Comparison of ENCODE assay signal across 15 mouse cellular contexts in genomic region chr11:93565756-93566155, GRCm38 (mm10).
DNase-seq lines count a peak whose midpoint lies in the region; ATAC-seq and TF ChIP-seq lines count a peak whose summit lies in the region.
"Had no signal": no experiment of that assay in that cellular context is flagged by ENCODE, and none has a peak within 500 bp of the region (broad histone marks: within the 10 kb centered on the region; RNA-seq: fewer than 3 reads in every experiment).

No protein-coding gene starts in this region.

- H3K27ac ChIP-seq in hindbrain, embryonic 13.5 days, result peak overlapping the region; percentile 0; the same call in 1 of the 2 replicates
- no peak overlapping the region for H3K27ac ChIP-seq in hindbrain, postnatal 0 days
- peak overlapping the region; percentile 72 for H3K27ac ChIP-seq in olfactory bulb, adult 2 months (ENCODE audit: insufficient read depth, low read depth, low read length)
- H3K27ac ChIP-seq in forebrain, embryonic 14.5 days (ENCODE audit: low read depth, low read length), result no peak overlapping the region
- H3K27ac ChIP-seq: heart, embryonic 13.5 days had no signal

- DNase-seq in hindbrain, postnatal 0 days (ENCODE audit: low spot score), result no peak
- peak; percentile 90 for DNase-seq in cerebellum, adult 9-10 months
- DNase-seq in layer of hippocampus, adult 18-20 months (ENCODE audit: low spot score in 2 of 2), result peak; percentile 60 to 73
- DNase-seq in thymus, postnatal 4 days, result no peak
- no peak for DNase-seq in forebrain, embryonic 14.5 days (ENCODE audit: low spot score)
- DNase-seq in thymus, postnatal 0 days (ENCODE audit: low spot score), result no peak
- DNase-seq: B cell, adult 2 months; gastrocnemius, postnatal 14 days; kidney, postnatal 25 days; lung, postnatal 4 days had no signal

- 0 out of 2 replicates have a peak, but pooled peaks cover 4% of the 10 kb centered on the region for H3K27me3 ChIP-seq in hindbrain, embryonic 13.5 days
- no peaks in the 10 kb centered on the region for H3K27me3 ChIP-seq in hindbrain, postnatal 0 days (ENCODE audit: insufficient read depth, low read length)
- H3K27me3 ChIP-seq in forebrain, embryonic 14.5 days (replicated peaks; ENCODE audit: control insufficient read depth, insufficient read depth, low read length), result no peaks in the 10 kb centered on the region
- H3K27me3 ChIP-seq: heart, embryonic 13.5 days had no signal

- no peak for TF ChIP-seq CTCF in hindbrain, postnatal 0 days (IDR thresholded peaks at IDR 0.05; ENCODE audit: low read depth)
- no peak for TF ChIP-seq CTCF in olfactory bulb, adult 2 months (IDR thresholded peaks at IDR 0.05; ENCODE audit: insufficient read depth, low read depth, low read length)

- 80% methylated on average over 3 of the region's 3 CpGs for WGBS in hindbrain, embryonic 13.5 days
- 49% methylated on average over 3 of the region's 3 CpGs for WGBS in hindbrain, postnatal 0 days
- 37% methylated on average over 3 of the region's 3 CpGs for WGBS in olfactory bulb, adult 2 months
- 70% methylated on average over 3 of the region's 3 CpGs for WGBS in forebrain, embryonic 14.5 days

- TF ChIP-seq POLR2A in olfactory bulb, adult 2 months (IDR thresholded peaks at IDR 0.05; ENCODE audit: insufficient read depth, low read depth, low read length), result no peak

- no peak overlapping the region for H3K4me2 ChIP-seq in hindbrain, embryonic 13.5 days
- no peak overlapping the region for H3K4me2 ChIP-seq in hindbrain, postnatal 0 days (ENCODE audit: low read depth, low read length)
- no peak overlapping the region for H3K4me2 ChIP-seq in forebrain, embryonic 14.5 days (ENCODE audit: low read length)
- H3K4me2 ChIP-seq: heart, embryonic 13.5 days; liver, embryonic 11.5 days had no signal

- H3K4me3 ChIP-seq in hindbrain, embryonic 13.5 days, result no peak overlapping the region
- no peak overlapping the region for H3K4me3 ChIP-seq in hindbrain, postnatal 0 days (ENCODE audit: low read length)
- H3K4me3 ChIP-seq in olfactory bulb, adult 2 months (ENCODE audit: insufficient read depth, low read depth, low read length), result no peak overlapping the region
- no peak overlapping the region for H3K4me3 ChIP-seq in forebrain, embryonic 14.5 days (ENCODE audit: low read depth, low read length)
- H3K4me3 ChIP-seq: heart, embryonic 13.5 days; myocyte had no signal

- H3K9ac ChIP-seq in hindbrain, embryonic 13.5 days, result no peak overlapping the region
- no peak overlapping the region for H3K9ac ChIP-seq in hindbrain, postnatal 0 days (replicated peaks; ENCODE audit: low read length)
- H3K9ac ChIP-seq in forebrain, embryonic 14.5 days (ENCODE audit: low read length), result no peak overlapping the region
- H3K9ac ChIP-seq: heart, embryonic 13.5 days had no signal

- no peaks in the 10 kb centered on the region for H3K9me3 ChIP-seq in hindbrain, embryonic 13.5 days
- H3K9me3 ChIP-seq in hindbrain, postnatal 0 days (ENCODE audit: low read length), result no peaks in the 10 kb centered on the region
- no peaks in the 10 kb centered on the region for H3K9me3 ChIP-seq in forebrain, embryonic 14.5 days (replicated peaks; ENCODE audit: control insufficient read depth, low read length)
- H3K9me3 ChIP-seq: heart, embryonic 13.5 days had no signal

- no peaks in the 10 kb centered on the region for H3K36me3 ChIP-seq in hindbrain, embryonic 13.5 days
- no peaks in the 10 kb centered on the region for H3K36me3 ChIP-seq in hindbrain, postnatal 0 days (ENCODE audit: insufficient read depth, low read length)
- no peaks in the 10 kb centered on the region for H3K36me3 ChIP-seq in forebrain, embryonic 14.5 days (ENCODE audit: control insufficient read depth, insufficient read depth, low read length)
- H3K36me3 ChIP-seq: heart, embryonic 13.5 days had no signal

- no peak for ATAC-seq in hindbrain, embryonic 13.5 days (ENCODE audit: low FRiP score)
- ATAC-seq in hindbrain, postnatal 0 days, result no peak
- ATAC-seq in forebrain, embryonic 14.5 days, result no peak

- peaks cover 9% of the 10 kb centered on the region for H3K4me1 ChIP-seq in hindbrain, embryonic 13.5 days (replicated peaks)
- H3K4me1 ChIP-seq in hindbrain, postnatal 0 days (ENCODE audit: insufficient read depth, low read length), result no peaks in the 10 kb centered on the region
- peaks cover 3% of the 10 kb centered on the region for H3K4me1 ChIP-seq in olfactory bulb, adult 2 months (ENCODE audit: control insufficient read depth, insufficient read depth, low read length)
- peaks cover 6% of the 10 kb centered on the region for H3K4me1 ChIP-seq in forebrain, embryonic 14.5 days (ENCODE audit: control insufficient read depth, insufficient read depth, low read length)

Comparison
In these comparisons a context has a peak if more than half of its experiments do, and no peak if none do; other contexts are left out.
1. H3K27ac ChIP-seq: peak in hindbrain, embryonic 13.5 days (single experiment) and olfactory bulb, adult 2 months (single experiment); none in hindbrain, postnatal 0 days (single experiment) and forebrain, embryonic 14.5 days (single experiment).
2. DNase-seq: peak in cerebellum, adult 9-10 months (single experiment) and layer of hippocampus, adult 18-20 months (2 of 2); none in hindbrain, postnatal 0 days (single experiment), thymus, postnatal 4 days (single experiment), forebrain, embryonic 14.5 days (single experiment) and thymus, postnatal 0 days (single experiment).